Mouse (Mus musculus): ENCODE results near the gene Igflr1.

The Igflr1 gene

DNA sequence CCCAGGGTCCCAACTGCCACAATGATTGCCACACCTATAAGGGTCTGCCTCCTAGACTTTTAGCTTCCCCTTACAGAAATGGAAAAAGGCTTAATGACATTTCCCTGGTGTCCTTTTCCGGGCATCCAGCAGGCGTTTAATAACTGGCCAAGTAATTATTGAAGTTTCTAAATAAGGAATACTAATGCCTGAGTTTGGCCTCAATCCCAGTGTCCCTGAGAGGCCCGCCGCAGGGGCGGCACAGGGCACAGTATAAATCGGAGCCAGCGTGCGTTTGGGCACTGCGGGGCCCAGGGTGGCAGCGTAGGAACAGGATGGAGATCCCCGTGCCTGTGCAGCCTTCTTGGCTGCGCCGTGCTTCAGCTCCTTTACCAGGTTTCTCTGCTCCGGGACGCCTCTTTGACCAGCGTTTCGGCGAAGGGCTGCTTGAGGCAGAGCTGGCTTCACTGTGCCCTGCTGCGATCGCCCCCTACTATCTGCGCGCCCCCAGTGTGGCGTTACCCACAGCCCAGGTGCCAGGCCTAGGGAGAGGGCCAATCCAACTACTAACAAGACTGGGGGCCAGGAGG is 12.1 kb upstream of the Igflr1 start:
- in situ Hi-C loops (cut with MboI; ENCODE audit: unreplicated experiment in 2 of 2) = no loop called here

DNA sequence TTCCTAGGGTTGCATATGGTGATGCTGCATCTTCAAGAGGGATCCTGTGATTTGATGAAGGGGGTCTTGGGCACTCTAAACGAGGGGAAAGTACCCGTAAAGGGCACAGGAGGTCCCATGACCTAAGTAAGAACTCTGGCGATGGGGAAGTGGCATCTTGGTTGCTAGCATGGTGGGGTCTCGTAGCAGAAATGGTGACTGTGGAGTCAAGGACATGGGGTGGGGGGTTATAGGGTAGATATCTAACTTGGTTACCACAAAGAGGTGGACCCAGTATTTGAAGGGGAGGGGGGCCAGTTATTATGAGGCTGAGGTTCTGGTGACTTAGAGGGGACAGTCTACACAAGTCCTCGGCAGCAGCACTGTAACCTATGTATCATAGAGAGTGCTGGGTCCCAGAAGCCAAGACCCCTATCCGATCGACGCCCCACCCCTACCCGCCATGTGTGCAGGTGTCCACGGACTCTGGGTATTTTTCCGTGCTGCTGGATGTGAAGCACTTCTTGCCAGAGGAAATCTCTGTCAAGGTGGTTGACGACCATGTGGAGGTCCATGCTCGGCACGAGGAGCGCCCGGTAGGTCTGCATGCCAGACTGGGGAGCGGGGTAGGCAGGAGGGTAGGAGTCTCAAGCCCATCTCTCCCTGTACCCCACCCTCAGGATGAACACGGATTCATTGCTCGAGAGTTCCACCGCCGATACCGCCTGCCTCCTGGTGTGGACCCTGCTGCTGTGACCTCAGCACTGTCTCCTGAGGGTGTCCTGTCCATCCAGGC is 11.2 kb upstream of the Igflr1 start:
- in situ Hi-C loops (cut with MboI; ENCODE audit: unreplicated experiment in 2 of 2) = no loop called here

DNA sequence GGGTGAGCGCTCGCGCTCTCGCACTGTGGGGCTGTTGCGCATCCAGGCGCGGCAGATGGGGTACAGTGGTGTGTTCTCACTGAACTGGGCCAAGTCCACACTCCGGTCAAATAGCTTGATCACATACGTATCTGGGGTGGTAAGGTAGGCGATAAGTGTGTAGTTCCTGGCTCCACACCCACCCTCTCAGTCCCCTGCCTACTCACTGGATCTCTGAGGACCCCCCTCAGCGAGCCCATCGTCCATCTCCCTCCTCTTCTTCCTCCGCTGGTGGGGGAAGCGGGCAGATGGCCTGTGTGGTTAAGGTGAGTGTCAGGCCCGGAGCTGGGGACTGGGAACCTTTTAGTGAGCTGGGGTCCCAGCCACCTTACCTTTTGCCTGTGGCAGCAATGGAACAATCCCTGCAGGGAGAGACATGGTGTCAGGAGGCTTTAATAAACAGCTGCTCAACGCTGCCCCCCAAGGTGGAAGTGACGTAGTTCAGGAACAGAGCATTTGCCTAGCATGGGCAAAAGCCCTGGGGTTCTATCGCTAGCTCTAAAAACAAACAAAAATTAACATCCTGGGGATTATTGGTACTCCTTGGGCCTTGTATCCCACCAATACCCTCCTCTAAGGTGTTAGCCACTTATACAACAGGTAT is 8.2 kb upstream of the Igflr1 start:
- in situ Hi-C loops (cut with MboI; ENCODE audit: unreplicated experiment in 2 of 2) = loop anchor here in 1 of 2 experiments (5.0 kb wide), 1 partner anchor 65 kb away; the partner anchor contains the start of gene Prodh2

DNA sequence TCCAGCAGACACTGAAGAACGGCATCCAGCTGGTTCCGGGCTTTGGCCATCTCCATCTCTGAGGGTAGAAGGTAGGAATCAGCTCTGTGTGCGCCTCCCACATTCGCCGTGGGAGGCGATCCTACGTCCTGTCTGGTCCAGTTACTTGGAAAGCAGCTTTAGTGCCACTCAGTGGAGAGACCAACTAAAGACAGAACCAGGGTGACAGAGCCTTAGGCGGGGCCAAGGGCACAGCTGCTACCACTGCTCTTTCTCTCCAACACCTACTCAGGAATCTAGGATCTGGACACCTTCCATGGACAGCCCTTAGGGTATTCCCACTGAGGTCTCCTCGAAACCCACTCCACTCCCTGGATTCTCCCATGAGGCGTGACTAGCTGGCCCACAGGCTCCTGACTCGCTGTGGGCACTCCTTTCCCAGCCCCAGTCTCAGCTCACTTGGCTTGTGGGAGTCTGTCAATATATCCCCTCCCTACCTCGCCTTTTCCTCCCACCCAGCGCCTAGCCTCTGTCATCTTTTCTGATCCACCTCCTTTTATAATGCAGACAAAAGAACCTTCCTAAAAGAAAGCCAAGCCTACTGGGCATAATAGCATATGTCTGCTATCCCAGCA is 7.2 kb upstream of the Igflr1 start:
- in situ Hi-C loops (cut with MboI; ENCODE audit: unreplicated experiment in 2 of 2) = loop anchor here in 1 of 2 experiments (5.0 kb wide), 1 partner anchor 66 kb away; the partner anchor contains the start of gene Prodh2

DNA sequence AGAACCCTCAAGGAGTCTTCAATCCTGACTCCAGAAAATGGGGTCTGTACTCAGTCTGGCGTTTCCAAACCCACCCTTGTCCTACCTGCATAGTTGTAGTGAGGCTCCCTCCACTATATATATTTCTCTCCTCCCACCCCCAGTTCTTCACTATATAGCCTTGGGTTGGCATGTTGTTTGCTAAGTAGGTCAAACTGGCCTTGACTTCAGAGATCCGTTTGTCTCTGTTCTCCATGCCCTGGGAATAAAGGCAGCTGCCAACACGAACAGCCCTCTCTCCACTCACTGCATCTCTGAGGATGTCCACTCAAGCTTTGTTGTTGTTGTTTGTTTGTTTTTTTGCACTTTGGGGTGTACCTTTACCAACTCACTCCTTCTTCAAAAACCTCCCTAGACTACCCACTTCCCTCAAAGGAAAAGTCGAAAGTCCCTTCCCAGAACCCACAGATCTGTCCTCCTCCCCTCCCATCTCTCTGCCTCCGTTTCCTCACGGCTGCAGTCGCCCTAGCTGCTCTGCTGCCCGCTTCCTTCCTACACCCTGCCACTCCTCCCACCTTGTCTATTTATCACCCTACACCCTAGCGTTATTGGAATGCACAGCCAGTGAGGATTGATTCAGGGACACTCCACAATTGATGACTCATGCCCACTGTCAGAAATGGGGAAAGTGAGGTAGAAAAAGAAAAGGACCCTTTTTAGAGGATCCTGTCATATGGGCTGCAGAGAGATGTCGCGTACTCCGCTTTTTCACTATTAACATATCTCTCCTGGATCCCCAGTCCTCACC is 6.4 kb upstream of the Igflr1 start:
- in situ Hi-C loops (cut with MboI; ENCODE audit: unreplicated experiment in 2 of 2) = loop anchor here in 1 of 2 experiments (5.0 kb wide), 1 partner anchor 67 kb away; the partner anchor contains the start of gene Prodh2

DNA sequence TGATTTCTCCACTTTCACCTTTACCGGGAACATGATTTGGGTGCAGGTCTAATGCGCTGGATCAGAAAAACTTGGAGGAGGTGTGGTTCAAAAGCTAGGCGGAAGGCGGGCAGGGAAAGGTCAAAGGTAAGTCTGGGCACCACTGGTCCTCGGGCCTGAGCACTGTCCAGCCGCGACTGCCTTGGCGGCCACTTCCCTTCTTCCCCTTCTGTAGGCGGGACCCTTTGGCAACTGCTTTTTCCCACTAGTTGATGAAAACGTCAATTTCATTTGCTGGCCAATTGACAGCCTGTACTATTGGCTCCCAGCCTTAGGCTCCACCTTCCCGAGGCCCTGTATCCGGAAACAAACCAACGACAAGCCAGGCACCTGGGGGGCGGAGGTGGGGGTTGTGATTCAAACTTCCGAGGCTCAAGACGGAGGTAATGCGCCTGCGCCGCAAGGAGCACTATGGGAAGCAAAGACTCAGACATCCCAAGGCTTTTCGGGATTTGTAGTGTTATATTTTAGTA is 5.7 kb upstream of the Igflr1 start, which contains the start of gene Lin37:
Lin37 (minus strand) TSS at position 396 of the 512 bp plus-strand sequence.
- in situ Hi-C loops (cut with MboI; ENCODE audit: unreplicated experiment in 2 of 2) = loop anchor here in 1 of 2 experiments (5.0 kb wide), 1 partner anchor 67 kb away; the partner anchor contains the start of gene Prodh2

DNA sequence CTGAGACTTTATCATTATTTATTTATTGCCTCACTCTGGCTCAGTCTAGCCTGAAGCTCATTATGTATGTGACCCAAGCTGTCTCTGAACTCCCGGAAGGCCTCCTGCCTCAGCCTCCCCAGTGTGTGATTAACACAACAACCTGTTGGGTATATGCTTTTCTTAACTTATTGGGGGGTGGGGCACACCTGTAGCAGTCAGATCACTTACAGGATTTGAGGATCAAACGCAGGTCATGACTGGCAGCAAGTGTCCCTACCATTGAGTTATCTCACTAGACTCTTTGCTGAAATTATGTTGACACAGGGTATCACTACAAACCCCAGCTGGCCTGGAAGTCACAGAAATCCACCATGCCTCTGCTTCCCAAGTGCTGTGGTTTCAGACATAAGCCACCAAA is 4.9 kb upstream of the Igflr1 start:
- in situ Hi-C loops (cut with MboI; ENCODE audit: unreplicated experiment in 2 of 2) = no loop called here

DNA sequence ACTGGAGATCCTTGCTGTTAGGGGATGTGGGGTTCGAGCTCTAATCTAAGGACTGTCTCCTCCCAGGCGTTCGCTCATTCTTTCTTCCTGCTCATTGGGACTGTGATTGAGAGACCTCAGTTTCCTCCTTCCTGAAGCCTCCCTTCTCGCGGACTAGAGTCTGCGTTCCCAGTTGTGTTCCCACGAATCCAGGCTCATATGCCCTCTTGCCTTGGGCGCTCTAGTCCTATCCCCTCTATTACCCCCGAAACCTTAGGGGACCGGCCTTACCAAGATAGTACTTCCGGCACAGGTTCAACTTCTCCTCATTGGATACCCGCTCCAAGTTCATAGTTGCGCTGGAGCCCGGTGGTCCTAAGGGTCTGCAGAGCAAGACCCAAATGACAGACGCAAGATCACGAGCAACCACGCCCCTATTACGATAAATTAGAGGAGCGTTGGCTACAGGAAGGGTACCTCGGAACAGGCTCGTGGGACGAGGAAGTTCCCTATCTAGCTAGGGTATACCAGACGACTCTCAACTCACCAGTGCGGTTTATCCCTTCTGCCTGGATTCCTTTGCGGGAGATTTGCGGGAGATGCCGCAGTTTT is 2.6 kb upstream of the Igflr1 start:
- in situ Hi-C loops (cut with MboI; ENCODE audit: unreplicated experiment in 2 of 2) = no loop called here

DNA sequence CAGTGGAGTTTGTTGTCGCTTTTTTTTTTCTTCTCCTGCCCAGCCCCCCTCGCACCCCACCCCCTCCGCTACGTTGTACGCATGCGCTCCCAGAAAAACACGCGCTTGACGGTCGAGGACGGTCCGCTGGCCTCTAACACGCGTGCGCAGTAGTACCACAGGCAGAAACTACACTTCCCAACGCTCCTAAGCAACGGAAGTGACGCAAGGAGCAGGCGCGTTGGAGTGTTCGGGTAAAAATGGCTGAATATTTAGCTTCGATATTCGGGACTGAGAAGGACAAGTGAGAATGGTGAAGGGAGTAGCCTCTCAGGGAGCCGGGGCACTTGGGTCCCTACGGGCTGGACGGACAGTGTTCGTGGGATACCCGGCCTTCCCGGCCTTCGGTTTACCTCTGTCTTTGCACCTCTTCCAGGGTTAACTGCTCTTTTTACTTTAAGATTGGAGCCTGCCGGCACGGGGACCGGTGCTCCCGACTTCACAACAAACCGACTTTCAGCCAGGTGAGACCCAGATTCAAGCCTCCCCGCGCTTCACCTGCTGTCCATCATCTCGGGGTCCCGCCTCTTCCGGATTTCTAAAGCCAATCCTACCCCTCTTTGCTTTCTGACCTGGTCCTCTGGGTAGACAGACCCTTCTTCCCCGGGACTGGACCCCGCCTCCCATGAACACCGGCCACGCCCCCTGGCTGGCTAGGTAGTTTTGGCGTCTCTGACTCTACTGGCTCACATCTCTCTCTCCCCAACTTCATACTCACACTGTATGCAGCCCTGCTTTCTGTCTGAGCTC is 1.9 kb upstream of the Igflr1 start, which contains the start of the genes U2af1l4, Gm49396 and Psenen:
U2af1l4 (plus strand) TSS at position 185 of the 789 bp plus-strand sequence.
Gm49396 (plus strand) TSS at position 228 of the 789 bp plus-strand sequence.
Psenen (minus strand) TSS at position 511 of the 789 bp plus-strand sequence.
- in situ Hi-C loops (cut with MboI; ENCODE audit: unreplicated experiment in 2 of 2) = no loop called here

DNA sequence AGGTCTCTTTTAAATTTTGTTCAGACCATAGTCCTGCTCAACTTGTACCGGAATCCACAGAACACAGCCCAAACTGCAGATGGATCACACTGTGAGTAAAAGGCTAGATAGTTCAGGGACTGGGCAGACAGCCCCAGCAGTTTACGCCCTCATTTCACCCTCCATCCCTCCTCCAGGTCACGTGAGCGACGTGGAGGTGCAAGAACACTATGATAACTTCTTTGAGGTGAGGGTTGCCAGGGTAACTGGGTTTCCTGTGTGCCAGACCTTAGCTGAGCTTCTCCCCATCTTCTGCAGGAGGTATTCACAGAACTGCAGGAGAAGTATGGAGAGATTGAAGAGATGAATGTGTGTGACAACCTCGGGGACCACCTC is 1.3 kb upstream of the Igflr1 start:
- in situ Hi-C loops (cut with MboI; ENCODE audit: unreplicated experiment in 2 of 2) = no loop called here

DNA sequence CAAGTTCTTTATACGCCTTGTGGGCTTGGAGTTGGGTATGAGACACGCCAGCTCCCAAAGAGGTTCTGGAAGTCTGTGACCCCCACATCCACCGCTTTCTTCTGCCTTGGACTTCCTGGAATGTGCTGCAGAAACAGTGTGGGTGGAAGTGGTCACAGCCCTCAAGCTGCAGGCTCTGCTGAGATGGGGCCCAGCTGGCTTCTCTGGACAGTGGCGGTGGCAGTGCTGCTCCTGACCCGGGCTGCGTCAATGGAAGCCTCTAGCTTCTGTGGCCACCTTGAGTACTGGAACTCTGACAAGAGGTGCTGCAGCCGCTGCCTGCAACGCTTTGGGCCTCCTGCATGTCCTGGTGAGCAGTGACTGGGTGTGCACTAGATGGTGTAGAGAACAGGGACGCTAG is 806 bp downstream of the Igflr1 start:
- in situ Hi-C loops (cut with MboI; ENCODE audit: unreplicated experiment in 2 of 2) = no loop called here

DNA sequence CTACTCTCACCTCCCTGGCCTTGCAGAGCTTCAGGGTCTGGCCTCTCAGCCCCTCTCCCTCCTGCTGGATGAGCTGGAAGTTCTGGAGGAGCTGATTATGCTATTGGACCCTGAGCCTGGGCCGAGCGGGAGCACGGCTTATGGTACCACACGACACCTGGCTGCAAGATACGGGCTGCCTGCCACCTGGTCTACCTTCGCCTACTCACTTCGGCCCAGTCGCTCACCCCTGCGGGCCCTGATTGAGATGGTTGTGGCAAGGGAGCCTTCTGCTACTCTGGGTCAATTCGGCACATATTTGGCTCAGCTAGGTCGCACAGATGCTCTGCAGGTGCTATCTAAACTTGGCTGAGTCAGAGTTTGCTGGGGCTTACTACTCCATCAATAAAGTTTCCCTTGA is 2.3 kb downstream of the Igflr1 start:
- in situ Hi-C loops (cut with MboI; ENCODE audit: unreplicated experiment in 2 of 2) = no loop called here

DNA sequence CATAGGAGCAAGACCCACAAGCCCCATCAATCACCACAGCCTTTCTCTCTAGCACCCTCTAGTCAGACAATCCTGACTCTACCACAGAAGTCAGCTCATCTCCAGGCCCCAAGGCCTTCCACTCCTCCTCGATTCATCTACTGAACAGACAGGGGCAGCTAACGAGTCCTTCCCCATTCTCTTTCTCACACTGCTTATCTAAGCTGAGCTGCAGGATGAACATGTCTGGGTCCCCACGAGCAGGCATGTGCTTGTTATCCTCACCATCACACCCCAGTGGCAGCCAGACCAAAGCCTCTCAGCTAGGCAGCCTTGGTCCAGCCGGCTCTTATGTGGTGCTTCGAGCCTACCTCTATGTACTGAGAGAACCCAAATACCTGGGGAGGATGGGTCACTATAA is 7.2 kb downstream of the Igflr1 start:
- in situ Hi-C loops (cut with MboI; ENCODE audit: unreplicated experiment in 2 of 2) = no loop called here

DNA sequence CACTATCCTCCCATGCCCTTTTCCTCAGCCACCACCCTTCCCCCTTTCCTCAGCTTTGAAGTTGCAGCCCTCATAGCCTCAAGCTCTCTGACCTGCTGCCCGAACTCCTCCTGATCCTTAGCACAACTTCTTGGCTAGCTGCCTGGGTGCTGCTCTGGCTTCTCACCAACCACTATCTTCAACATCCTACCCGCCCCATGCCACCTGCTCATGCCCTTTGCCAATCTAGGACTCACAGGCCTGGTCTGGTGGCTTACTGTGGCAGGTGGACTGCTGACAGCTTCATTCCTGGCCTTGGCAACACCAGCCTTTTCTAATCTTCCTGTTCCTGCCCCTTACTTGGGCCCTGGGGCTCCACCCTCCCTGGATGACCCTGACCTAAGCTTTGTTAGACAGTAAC is 7.7 kb downstream of the Igflr1 start:
- in situ Hi-C loops (cut with MboI; ENCODE audit: unreplicated experiment in 2 of 2) = no loop called here

DNA sequence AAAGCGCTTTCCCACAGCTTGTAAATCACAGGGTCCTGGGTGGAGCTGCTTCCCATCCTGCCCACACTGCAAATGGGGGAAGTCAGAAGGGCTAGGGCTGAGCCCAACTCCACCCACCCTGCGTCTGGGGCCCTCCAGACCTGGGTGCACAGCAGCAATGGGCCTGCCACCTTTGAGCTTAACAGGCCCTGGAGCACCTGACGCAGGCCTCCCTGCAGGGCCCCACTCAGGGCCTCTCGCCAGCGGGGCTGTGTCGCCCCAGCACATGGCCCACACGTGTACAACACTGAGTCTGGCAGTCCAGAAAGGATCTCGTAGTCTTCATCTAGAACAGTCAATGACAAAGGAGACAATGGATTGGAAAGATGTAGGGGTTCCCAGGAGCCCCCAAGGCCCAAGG is 14.7 kb downstream of the Igflr1 start:
- in situ Hi-C loops (cut with MboI; ENCODE audit: unreplicated experiment in 2 of 2) = no loop called here

DNA sequence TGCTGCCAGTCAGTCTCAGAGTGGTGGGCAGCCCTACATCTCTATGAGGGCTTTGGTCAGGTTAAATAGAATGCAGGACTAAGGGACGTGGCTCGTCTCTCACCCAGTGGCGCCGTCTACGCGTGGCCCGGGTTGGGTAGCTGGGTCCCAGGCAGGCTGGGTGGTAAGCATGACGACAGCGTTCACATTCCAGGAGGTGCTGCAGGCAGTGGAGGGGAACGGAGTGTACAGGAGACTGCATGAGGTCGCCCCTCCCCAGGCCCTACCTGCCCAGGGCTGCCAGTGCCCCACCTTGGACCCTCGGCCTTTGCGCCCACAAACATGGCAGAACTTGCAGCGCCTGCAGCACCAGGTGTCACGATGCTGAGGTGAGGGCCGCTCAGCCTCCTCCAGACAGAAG is 16.3 kb downstream of the Igflr1 start:
- in situ Hi-C loops (cut with MboI; ENCODE audit: unreplicated experiment in 2 of 2) = no loop called here

DNA sequence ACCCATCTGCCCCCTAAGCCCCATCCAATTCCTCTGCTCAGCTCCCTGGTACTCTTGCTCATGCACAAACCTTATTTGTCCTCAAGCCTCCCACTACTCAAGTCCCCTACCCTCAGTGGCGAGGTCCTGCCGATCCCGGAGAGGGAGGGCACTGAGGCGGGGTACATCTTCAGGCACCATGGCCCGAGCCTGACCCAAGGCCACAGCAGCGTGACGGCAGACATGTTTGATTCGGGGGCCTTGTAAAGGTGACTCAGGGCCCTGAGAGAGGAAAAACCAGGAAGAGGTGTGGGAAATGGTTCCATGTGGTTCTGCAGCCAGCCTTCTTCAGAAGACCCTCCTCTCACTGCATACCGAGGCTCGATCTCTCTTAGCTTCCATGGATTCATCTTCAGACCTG is 19.1 kb downstream of the Igflr1 start:
- in situ Hi-C loops (cut with MboI; ENCODE audit: unreplicated experiment in 2 of 2) = no loop called here

DNA sequence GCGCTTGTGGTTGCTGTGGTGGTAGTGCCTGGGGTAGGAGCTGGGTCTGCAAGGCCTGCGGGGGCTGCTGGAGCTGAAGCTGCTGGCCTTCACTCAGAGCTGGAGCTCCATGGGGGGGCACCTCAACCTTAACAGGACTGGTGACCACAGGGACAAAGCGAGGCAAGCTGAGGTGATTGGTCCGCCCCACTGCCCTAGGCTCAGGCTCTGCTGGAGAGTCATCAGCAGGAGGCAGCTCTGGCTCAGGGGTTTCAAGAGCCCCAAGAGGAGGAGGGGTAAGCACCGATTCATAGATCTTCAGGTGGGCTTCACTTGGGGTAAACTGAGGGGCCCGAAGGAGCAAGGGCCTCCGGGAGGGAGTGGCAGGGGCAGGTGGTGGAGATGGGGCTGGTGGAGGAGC is 19.9 kb downstream of the Igflr1 start:
- in situ Hi-C loops (cut with MboI; ENCODE audit: unreplicated experiment in 2 of 2) = no loop called here
